ENCODE assay signal across 9 mouse cellular contexts in genomic region chr8:25439971-25440370, GRCm38 (mm10).
DNase-seq lines count a peak whose midpoint lies in the region; ATAC-seq and TF ChIP-seq lines count a peak whose summit lies in the region.
"Had no signal": no experiment of that assay in that cellular context is flagged by ENCODE, and none has a peak within 500 bp of the region (broad histone marks: within the 10 kb centered on the region; RNA-seq: fewer than 3 reads in every experiment).

No protein-coding gene starts in this region.

- intact Hi-C loops in heart, postnatal 14 days (cut with DNase I) = no loop called here

- 0 out of 2 replicates have a peak overlapping the region, but pooled peaks have one; percentile 13 for H3K4me3 ChIP-seq in E14TG2a.4 (replicated peaks; ENCODE audit: low read length)
- H3K4me3 ChIP-seq in limb, embryonic 11.5 days (ENCODE audit: low read depth, low read length) = no peak overlapping the region
- H3K4me3 ChIP-seq: erythroblast, embryonic 14.5 days had no signal

- H3K9me3 ChIP-seq in E14TG2a.4 (ENCODE audit: low read length) = no peaks in the 10 kb centered on the region
- no peaks in the 10 kb centered on the region for H3K9me3 ChIP-seq in limb, embryonic 11.5 days (ENCODE audit: control insufficient read depth, low read length)

- peak overlapping the region; percentile 12; the same call in 1 of the 2 replicates for H3K9ac ChIP-seq in limb, embryonic 11.5 days (ENCODE audit: low read length)

- peak; percentile 96 for DNase-seq in heart, adult 11 months
- DNase-seq in heart, postnatal 14 days = no peak
- DNase-seq in limb, embryonic 11.5 days (ENCODE audit: low spot score) = peak; percentile 56
- no peak for DNase-seq in urinary bladder, postnatal 25 days (ENCODE audit: low spot score)
- no peak for DNase-seq in frontal cortex, postnatal 25 days (ENCODE audit: low spot score in 2 of 2)

- H3K27me3 ChIP-seq in E14TG2a.4 (ENCODE audit: insufficient read depth, low read length) = peaks cover 70% of the 10 kb centered on the region
- no peaks in the 10 kb centered on the region for H3K27me3 ChIP-seq in limb, embryonic 11.5 days (ENCODE audit: control insufficient read depth, insufficient read depth, low read length)

- peak overlapping the region; percentile 26; the same call in 1 of the 2 replicates for H3K4me2 ChIP-seq in limb, embryonic 11.5 days (ENCODE audit: low read depth, severe bottlenecking)

- WGBS in limb, embryonic 11.5 days = 42% methylated on average over 12 of the region's 12 CpGs

- peaks cover 38% of the 10 kb centered on the region for H3K4me1 ChIP-seq in E14TG2a.4 (replicated peaks; ENCODE audit: low read depth, low read length)
- H3K4me1 ChIP-seq in limb, embryonic 11.5 days (ENCODE audit: control insufficient read depth, insufficient read depth, low read length) = peaks cover 22% of the 10 kb centered on the region

- peak; percentile 40 for ATAC-seq in granulocyte monocyte progenitor cell, adult 5-6 weeks (replicated peaks; ENCODE audit: poor library complexity, severe bottlenecking)
- ATAC-seq in limb, embryonic 11.5 days (ENCODE audit: insufficient number of reproducible peaks, low FRiP score, low TSS enrichment, low read depth) = no peak
- no peak for ATAC-seq in inflammation-experienced regulatory T-cells, adult 6 months

- peak overlapping the region; percentile 80 for H3K27ac ChIP-seq in limb, embryonic 11.5 days (replicated peaks; ENCODE audit: low read depth, low read length)

- TF ChIP-seq CTCF in E14TG2a.4 (conservative IDR thresholded peaks at IDR 0.05; ENCODE audit: low read length) = no peak

- no peaks in the 10 kb centered on the region for H3K36me3 ChIP-seq in E14TG2a.4 (ENCODE audit: insufficient read depth, low read length)
- no peaks in the 10 kb centered on the region for H3K36me3 ChIP-seq in limb, embryonic 11.5 days (ENCODE audit: control insufficient read depth, insufficient read depth, low read length)

Comparison
In these comparisons a context has a peak if more than half of its experiments do, and no peak if none do; other contexts are left out.
1. DNase-seq: peak in heart, adult 11 months (single experiment) and limb, embryonic 11.5 days (single experiment); none in heart, postnatal 14 days (0 of 2), urinary bladder, postnatal 25 days (single experiment) and frontal cortex, postnatal 25 days (0 of 2).